Mouse (Mus musculus): ENCODE data around the gene Olfr371. TPM values are rescaled to one million over a fixed set of nuclear protein-coding genes. Genes with fewer than 3 reads are reported as not detected.

Gene Olfr371
- total RNA-seq (2021), result not detected
- long read RNA-seq, result 0 reads

DNA sequence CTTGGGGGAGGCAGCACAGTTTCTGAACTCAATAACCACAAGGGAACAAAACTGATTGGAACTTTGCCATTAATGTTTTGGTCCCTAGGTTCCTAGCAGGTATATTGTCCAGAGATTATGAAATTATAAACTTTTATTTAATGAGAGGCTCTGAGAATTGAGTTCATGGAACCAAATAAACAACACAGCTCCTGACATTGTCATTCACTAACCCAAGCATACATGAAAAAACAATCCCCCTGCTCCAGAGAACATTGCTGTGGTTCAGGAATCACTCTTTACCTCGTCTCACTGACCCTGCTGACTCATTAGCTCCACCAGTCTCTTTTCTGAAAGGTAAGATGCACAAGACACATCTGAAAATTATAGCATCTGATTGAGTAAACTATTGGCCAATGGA is at the start of gene Olfr371:
Gene Olfr371, plus strand, starts transcription at position 301 of the 400 bp plus-strand sequence.
- DNase-seq (ENCODE audit: low spot score in 2 of 2), result no peak

- DNase-seq (ENCODE audit: low spot score in 2 of 2), result no peak
Observed at GRCm38 (mm10) chr8:85192346-85192745, 33.4 kb upstream of the Olfr371 start.

DNA sequence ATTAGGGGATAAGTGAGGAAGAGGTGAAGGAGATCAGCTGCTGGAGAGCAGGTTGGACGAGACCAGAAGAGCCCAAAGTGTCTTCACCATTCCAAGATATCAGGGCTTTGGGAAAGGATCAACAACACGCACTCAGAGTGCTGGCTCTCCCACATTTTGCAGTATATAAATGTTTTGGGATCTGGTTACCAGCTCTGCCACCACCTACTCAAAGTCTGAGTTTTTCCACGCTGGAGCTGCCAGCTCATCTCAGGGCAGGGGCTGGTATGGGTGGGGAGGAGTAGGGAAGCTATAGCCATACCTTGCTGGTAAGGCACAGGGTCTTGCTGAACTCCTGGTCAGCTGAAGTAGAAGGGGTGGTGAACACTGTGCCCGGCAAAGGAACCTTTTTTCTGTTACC is 5.6 kb upstream of the Olfr371 start:
- no peak for DNase-seq (ENCODE audit: low spot score in 2 of 2)

- DNase-seq (ENCODE audit: low spot score in 2 of 2), result no peak
Observed at GRCm38 (mm10) chr8:85220992-85221391, 4.8 kb upstream of the Olfr371 start.

DNA sequence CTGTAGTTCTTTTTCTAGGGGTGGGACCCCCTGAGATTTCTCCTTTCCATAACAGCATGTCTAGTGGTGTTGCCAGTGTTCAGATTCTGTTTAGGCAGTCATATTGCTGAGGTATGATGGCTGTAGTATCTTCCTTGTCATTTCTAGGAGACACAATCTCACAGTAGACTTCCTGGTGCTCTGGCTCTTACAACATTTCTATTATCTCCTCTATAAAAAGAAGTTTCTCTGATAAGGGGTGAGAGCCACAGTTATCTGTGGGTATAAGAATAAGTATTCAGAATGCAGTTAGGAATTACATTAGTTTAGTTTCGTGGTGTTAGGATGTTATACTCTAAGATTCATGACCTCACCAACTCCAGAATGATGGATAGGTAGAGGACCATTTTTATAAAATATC is 1.5 kb downstream of the Olfr371 start:
- no peak for DNase-seq (ENCODE audit: low spot score in 2 of 2)

Other genes with a start within 250 kb of the Olfr371 start
- 100 to 1,000 TPM; 102 to 103 TPM for gene Junb, start 247.3 kb upstream of the Olfr371 start, total RNA-seq (2021)
- gene Hook2, start 235.4 kb upstream of the Olfr371 start, total RNA-seq (2021), result 1 to 10 TPM; 8.1 to 9.5 TPM
- gene Best2, start 211.5 kb upstream of the Olfr371 start, total RNA-seq (2021), result not detected
- 100 to 1,000 TPM; 122 to 125 TPM for gene Asna1, start 200.7 kb upstream of the Olfr371 start, total RNA-seq (2021)
- 100 to 1,000 TPM; 132 to 133 TPM for gene Trir, start 199.2 kb upstream of the Olfr371 start, total RNA-seq (2021)
- gene Tnpo2, start 189.1 kb upstream of the Olfr371 start, total RNA-seq (2021), result 100 to 1,000 TPM; 163 to 179 TPM
- 10 to 100 TPM; 19.3 to 19.8 TPM for gene Fbxw9, start 165.9 kb upstream of the Olfr371 start, total RNA-seq (2021)
- gene Gm5741, start 158.0 kb upstream of the Olfr371 start, total RNA-seq (2021), result not detected
- gene Dhps, start 154.2 kb upstream of the Olfr371 start, total RNA-seq (2021), result 10 to 100 TPM; 53.2 to 56.1 TPM
- 10 to 100 TPM; 60.9 to 65.6 TPM for gene Wdr83os, start 145.2 kb upstream of the Olfr371 start, total RNA-seq (2021)
- gene Wdr83, start 144.7 kb upstream of the Olfr371 start, total RNA-seq (2021), result 10 to 100 TPM; 28.1 to 32.3 TPM
- 10 to 100 TPM; 33.8 to 34.5 TPM for gene Man2b1, start 142.7 kb upstream of the Olfr371 start, total RNA-seq (2021)
- 1 to 10 TPM; 6.7 to 7.2 TPM for gene Zfp791, start 102.9 kb upstream of the Olfr371 start, total RNA-seq (2021)
- gene Cks1brt, start 74.1 kb upstream of the Olfr371 start, total RNA-seq (2021), result not detected
- gene Orc6, start 73.6 kb downstream of the Olfr371 start, total RNA-seq (2021), result 10 to 100 TPM; 29.1 to 29.6 TPM
- gene Vps35, start 73.8 kb downstream of the Olfr371 start, total RNA-seq (2021), result 100 to 1,000 TPM; 126 to 129 TPM
- 1 to 10 TPM; 3.5 to 4.0 TPM for gene Mylk3, start 160.4 kb downstream of the Olfr371 start, total RNA-seq (2021)
- gene 4921524J17Rik, start 206.8 kb downstream of the Olfr371 start, total RNA-seq (2021), result 10 to 100 TPM; 13.6 to 16.9 TPM

Measured in layer of hippocampus, adult 18-20 months (tissue).